Mouse (Mus musculus) midbrain, embryonic 14.5 days (tissue): ENCODE data around the gene Mdm1. TPM values are rescaled to one million over a fixed set of nuclear protein-coding genes. Genes with fewer than 3 reads are reported as not detected.

Experiments
- ATAC-seq: fragments of 200-750 bp; cut with Nextera tagmentation; 2 replicates; pipeline ENCODE4 v1.8.0; 2017; ENCODE audit warnings: moderate number of reproducible peaks, moderate library complexity; ENCODE audit not compliant: low FRiP score, low TSS enrichment
- DNase-seq: peaks from one replicate; pipeline ENCODE4 v3.0.0-alpha.2; 2015
- H3K27ac ChIP-seq: fragments of 300-500 bp; sonication (generic); replicated peaks from 2 replicates; pipeline ENCODE4 v1.5.1; 2014; ENCODE audit warnings: mild to moderate bottlenecking, low read depth, low read length, moderate library complexity
- H3K27me3 ChIP-seq: fragments of 300-500 bp; sonication (generic); 2 replicates; pipeline ENCODE4 v1.6.1; 2014; ENCODE audit warnings: low read length, control low read depth, mixed read lengths; ENCODE audit not compliant: control insufficient read depth, insufficient read depth
- H3K36me3 ChIP-seq: fragments of 300-500 bp; sonication (generic); 2 replicates; pipeline ENCODE4 v1.6.1; 2014; ENCODE audit warnings: low read length, control low read depth; ENCODE audit not compliant: control insufficient read depth, insufficient read depth
- H3K4me1 ChIP-seq: fragments of 300-500 bp; sonication (generic); 2 replicates; pipeline ENCODE4 v1.6.1; 2014; ENCODE audit warnings: mild to moderate bottlenecking, antibody characterized with exemption, low read length, control low read depth; ENCODE audit not compliant: control insufficient read depth, insufficient read depth
- H3K4me2 ChIP-seq: fragments of 300-500 bp; sonication (generic); 2 replicates; pipeline ENCODE4 v1.6.1; 2014; ENCODE audit warnings: mild to moderate bottlenecking, low read length, moderate library complexity
- H3K4me3 ChIP-seq: fragments of 300-500 bp; sonication (generic); replicated peaks from 2 replicates; pipeline ENCODE4 v1.5.1; 2014; ENCODE audit warnings: low read depth, low read length
- H3K9ac ChIP-seq: fragments of 300-500 bp; sonication (generic); replicated peaks from 2 replicates; pipeline ENCODE4 v1.6.1; 2014; ENCODE audit warnings: mild to moderate bottlenecking, low read length, moderate library complexity
- H3K9me3 ChIP-seq: fragments of 300-500 bp; sonication (generic); 2 replicates; pipeline ENCODE4 v1.6.1; 2016; ENCODE audit warnings: low read length, control low read depth, mixed read lengths; ENCODE audit not compliant: control insufficient read depth
- WGBS: fragments of 180-500 bp; shearing (Covaris S2); extraction: QIAGEN DNeasy Blood & Tissue Kit; methylation state at CpG from one replicate; pipeline ENCODE4 v1.1.7; 2014; 5-methylcytosine and 5-hydroxymethylcytosine counted together
- polyA plus RNA-seq: library from polyadenylated mRNA; unstranded; fragments of >200 nt; fragmentation: Nextera tagmentation; extraction: Ambion mirVana; gene quantifications from 2 replicates; pipeline ENCODE4 v1.2.1, GENCODE M21; 2014

The Mdm1 gene
- polyA plus RNA-seq, 1 experiment from 2014 or later = 32.3 TPM

DNA sequence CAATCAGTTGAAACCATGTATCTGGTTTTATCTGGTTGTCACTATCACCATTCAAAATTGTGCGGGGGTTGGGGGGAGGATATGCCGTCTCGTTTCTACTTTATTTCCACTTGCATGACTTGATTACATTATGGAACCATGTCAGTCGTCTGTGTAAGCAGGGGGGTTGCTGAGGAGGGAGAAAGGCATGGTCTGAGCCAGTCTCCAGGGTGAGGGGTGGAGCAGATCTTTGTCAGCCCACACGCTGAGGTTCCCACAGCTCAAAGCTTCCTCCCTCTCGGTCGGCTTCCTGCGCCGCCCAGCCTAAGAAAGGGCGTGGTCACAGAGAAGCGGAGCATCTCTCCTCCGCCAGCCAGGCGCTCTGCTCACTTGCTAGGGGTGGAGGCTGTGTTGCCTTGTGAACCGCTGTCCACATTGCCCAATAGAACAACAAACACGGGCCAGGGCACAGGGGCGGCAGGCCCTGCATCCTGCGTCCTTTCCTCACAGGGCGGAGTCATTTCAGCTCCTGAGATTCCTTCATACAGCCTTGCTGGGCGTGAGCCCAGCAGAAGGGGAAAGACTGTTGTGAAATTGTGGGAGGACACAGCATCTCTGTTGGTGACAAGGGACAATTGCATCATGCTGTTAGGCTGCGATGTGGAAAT is 38.5 kb upstream of the Mdm1 start:
- H3K9ac ChIP-seq = peak overlapping the region; percentile 51
- H3K36me3 ChIP-seq = no peaks in the 10 kb centered on the region
- H3K4me1 ChIP-seq = no peaks in the 10 kb centered on the region
- H3K4me2 ChIP-seq = peak overlapping the region; percentile 65
- no peaks in the 10 kb centered on the region for H3K27me3 ChIP-seq
- DNase-seq = peak; percentile 84
- H3K27ac ChIP-seq = peak overlapping the region; percentile 72
- peak; percentile 91 for ATAC-seq
- WGBS = 2% methylated on average over 20 of the region's 20 CpGs
- no peaks in the 10 kb centered on the region for H3K9me3 ChIP-seq
- H3K4me3 ChIP-seq = peak overlapping the region; percentile 39

DNA sequence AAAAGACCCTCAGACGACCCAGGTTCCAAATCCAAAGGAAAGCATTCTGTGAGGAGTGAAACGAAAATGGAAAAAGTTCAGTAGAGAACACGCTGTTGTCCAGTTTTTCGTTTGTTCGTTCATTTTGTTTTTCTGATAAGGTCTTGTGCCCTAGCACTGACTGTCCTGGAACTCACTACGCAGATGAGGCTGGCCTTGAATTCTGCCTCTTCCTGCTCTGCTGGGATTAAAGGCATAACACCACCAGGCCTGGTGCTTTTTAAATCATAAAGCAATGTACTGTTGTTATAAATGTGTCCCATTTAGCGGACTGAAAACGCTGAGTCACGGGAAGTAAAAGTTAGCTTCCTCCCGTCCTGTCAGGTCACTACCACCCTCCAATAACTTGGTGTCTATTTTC is 37.7 kb upstream of the Mdm1 start:
- Histone ChIP-seq H3K4me3 (no peak overlapping the region), H3K36me3 (no peaks in the 10 kb centered on the region), H3K9ac (no peak overlapping the region), H3K9me3 (no peaks in the 10 kb centered on the region), H3K4me1 (no peaks in the 10 kb centered on the region), H3K27ac (no peak overlapping the region), H3K27me3 (no peaks in the 10 kb centered on the region), H3K4me2 (no peak overlapping the region; the same call in 1 of the 2 replicates)
- DNase-seq = no peak
- no peak for ATAC-seq
- WGBS = 79% methylated on average over 10 of the region's 10 CpGs

DNA sequence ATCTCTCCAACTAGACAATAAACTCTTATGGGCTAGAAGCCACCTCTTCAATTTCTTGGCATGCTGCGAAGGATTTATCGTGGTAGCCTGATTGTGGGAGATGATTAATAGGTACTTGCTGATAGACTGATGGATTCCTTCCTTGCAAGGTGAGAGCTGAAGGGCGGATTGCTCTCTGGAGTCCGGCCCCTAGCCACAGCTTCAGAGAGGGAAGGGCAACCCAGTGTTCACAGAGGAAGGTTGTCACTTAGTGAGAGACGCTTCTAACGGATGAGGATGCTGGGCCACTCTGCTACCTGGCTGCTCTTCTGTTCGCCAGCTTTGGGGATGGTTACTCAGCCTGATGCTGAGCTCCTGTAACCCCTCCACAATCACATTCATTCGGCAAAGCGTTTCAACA is 34.6 kb upstream of the Mdm1 start:
- no peak for ATAC-seq
- H3K27ac ChIP-seq = no peak overlapping the region
- 86% methylated on average over 9 of the region's 9 CpGs for WGBS

GRCm38 (mm10) chr10:118110006-118110920 is 31.3 kb upstream of the Mdm1 start:
- Histone ChIP-seq H3K36me3 (no peaks in the 10 kb centered on the region), H3K9ac (no peak overlapping the region), H3K4me2 (no peak overlapping the region), H3K4me1 (peaks cover 8% of the 10 kb centered on the region; the same call in 1 of the 2 replicates), H3K27ac (no peak overlapping the region), H3K4me3 (no peak overlapping the region), H3K9me3 (no peaks in the 10 kb centered on the region), H3K27me3 (no peaks in the 10 kb centered on the region)
- DNase-seq = peak; percentile 79
- WGBS = 21% methylated on average over 8 of the region's 8 CpGs
- ATAC-seq = no peak

More for the DNA sequence above, 34.6 kb upstream of the Mdm1 start:
- Histone ChIP-seq H3K9me3 (no peaks in the 10 kb centered on the region), H3K4me2 (no peak overlapping the region), H3K4me1 (0 out of 2 replicates have a peak, but pooled peaks cover 4% of the 10 kb centered on the region), H3K27me3 (no peaks in the 10 kb centered on the region), H3K36me3 (no peaks in the 10 kb centered on the region), H3K9ac (no peak overlapping the region), H3K4me3 (no peak overlapping the region)
- DNase-seq = no peak

GRCm38 (mm10) chr10:118110921-118111301 is 30.7 kb upstream of the Mdm1 start:
- ATAC-seq (no peak), DNase-seq (no peak)
- Histone ChIP-seq H3K36me3 (no peaks in the 10 kb centered on the region), H3K27ac (no peak overlapping the region), H3K9me3 (no peaks in the 10 kb centered on the region), H3K4me1 (peaks cover 8% of the 10 kb centered on the region; the same call in 1 of the 2 replicates), H3K4me2 (no peak overlapping the region), H3K9ac (no peak overlapping the region), H3K4me3 (no peak overlapping the region), H3K27me3 (no peaks in the 10 kb centered on the region)
- 75% methylated on average over 7 of the region's 7 CpGs for WGBS

DNA sequence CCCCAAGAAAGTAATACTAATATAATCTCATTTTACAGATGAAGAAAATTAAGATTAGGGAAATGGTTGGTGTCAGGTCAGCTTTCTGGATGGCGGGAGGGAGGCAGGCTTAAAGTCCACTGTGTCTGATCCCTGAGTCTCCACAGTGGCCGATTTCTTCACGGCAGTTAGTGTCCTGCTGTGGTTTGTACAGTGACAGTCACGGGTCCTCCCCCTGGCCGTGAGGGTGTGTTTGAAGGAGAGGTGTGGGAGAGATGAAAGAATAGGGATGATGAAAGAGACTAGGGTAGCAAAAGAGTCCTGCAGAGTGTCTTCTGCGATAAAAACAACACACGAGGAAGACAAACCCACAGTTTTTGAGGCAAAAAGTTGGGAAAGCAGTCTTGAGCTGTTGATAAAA is 30.0 kb upstream of the Mdm1 start:
- H3K9me3 ChIP-seq = no peaks in the 10 kb centered on the region
- H3K36me3 ChIP-seq = no peaks in the 10 kb centered on the region
- peaks cover 8% of the 10 kb centered on the region; the same call in 1 of the 2 replicates for H3K4me1 ChIP-seq
- no peak overlapping the region for H3K4me2 ChIP-seq
- WGBS = 18% methylated on average over 7 of the region's 7 CpGs
- ATAC-seq (no peak), DNase-seq (no peak)
- H3K27me3 ChIP-seq = no peaks in the 10 kb centered on the region
- H3K27ac ChIP-seq = no peak overlapping the region
- no peak overlapping the region for H3K4me3 ChIP-seq
- no peak overlapping the region for H3K9ac ChIP-seq

- H3K27ac ChIP-seq = no peak overlapping the region
- H3K9me3 ChIP-seq = no peaks in the 10 kb centered on the region
- H3K36me3 ChIP-seq = no peaks in the 10 kb centered on the region
- DNase-seq = no peak
- H3K4me2 ChIP-seq = no peak overlapping the region
- no peak overlapping the region for H3K4me3 ChIP-seq
- no peaks in the 10 kb centered on the region for H3K27me3 ChIP-seq
- 76% methylated on average over 11 of the region's 11 CpGs for WGBS
- ATAC-seq = no peak
- H3K9ac ChIP-seq = no peak overlapping the region
- peaks cover 8% of the 10 kb centered on the region; the same call in 1 of the 2 replicates for H3K4me1 ChIP-seq
Measured at GRCm38 (mm10) chr10:118112294-118112893, 29.2 kb upstream of the Mdm1 start.

DNA sequence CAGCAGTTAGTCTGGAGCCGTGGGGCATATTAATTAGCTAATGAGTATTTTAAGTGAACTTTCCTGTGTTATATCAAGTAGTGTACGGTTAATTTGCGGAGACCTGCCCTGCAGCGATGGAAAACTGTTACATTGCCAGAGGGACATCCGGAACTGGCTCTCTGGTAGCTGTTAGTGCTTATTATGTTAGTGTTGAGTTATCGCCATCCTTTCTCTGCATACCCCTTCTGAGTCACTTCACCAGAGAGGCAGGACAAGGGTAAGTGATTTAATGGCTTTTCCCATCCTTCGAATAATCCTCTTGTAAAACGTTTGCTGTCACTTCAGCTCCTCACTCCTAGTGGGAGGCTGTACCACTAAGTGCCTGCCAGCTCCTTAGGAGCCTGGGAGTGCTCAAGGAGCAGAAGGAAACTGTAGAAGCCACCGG is 28.3 kb upstream of the Mdm1 start:
- DNase-seq (no peak), ATAC-seq (no peak)
- H3K9ac ChIP-seq = no peak overlapping the region
- no peak overlapping the region for H3K4me2 ChIP-seq
- H3K27ac ChIP-seq = no peak overlapping the region
- no peaks in the 10 kb centered on the region for H3K27me3 ChIP-seq
- WGBS = 58% methylated on average over 9 of the region's 9 CpGs
- H3K36me3 ChIP-seq = no peaks in the 10 kb centered on the region
- H3K4me3 ChIP-seq = no peak overlapping the region
- peaks cover 8% of the 10 kb centered on the region; the same call in 1 of the 2 replicates for H3K4me1 ChIP-seq
- no peaks in the 10 kb centered on the region for H3K9me3 ChIP-seq
